Mouse (Mus musculus): ENCODE data around the gene Zfp663. TPM values are rescaled to one million over a fixed set of nuclear protein-coding genes. Genes with fewer than 3 reads are reported as not detected.

The Zfp663 gene
- total and polyA plus RNA-seq, 3 experiments = 0.18 TPM; not detected in 2

DNA sequence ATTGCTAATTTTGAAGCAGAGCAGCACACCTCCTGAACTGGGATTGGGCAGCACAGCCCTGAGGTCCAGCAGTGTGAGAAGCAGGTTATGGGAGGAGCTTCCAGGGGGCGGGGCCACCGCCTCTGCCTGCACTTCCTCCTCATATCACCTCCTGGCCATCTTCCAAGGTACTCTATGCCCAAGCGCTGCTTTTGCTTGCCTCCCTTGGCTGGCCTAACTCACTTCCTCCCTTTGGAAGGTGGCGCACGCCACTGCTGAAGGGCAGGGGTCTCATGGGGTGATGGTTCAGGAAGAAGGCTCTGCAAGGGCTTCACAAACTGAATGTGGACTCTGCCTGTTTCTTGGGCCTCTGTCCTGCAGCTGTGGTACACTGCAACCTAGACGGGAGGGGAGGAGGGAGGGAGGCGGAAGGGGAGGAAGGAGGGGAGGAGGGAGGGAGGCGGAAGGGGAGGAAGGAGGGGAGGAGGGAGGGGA lies 1.4 kb downstream of the Zfp663 start (continued):
- 0 out of 4 replicates have a peak, but pooled peaks of 1 of the 2 experiments have one; percentile 23 for TF ChIP-seq EP300 (IDR thresholded peaks at IDR 0.05; ENCODE audit: low read depth in 1 of 2, low read length in 2 of 2)
- no peak for TF ChIP-seq MAFK (IDR thresholded peaks at IDR 0.05; ENCODE audit: borderline replicate concordance, low read depth, low read length)
- no peak; a peak in 1 of 6 replicates for TF ChIP-seq CTCF (IDR thresholded peaks at IDR 0.05 in 2 of 3, conservative IDR thresholded peaks at IDR 0.05 in 1 of 3; ENCODE audit: control insufficient read depth in 1 of 3, insufficient read depth in 1 of 3, low read depth in 2 of 3, low read length in 3 of 3, poor library complexity in 1 of 3, severe bottlenecking in 1 of 3)
- TF ChIP-seq GATA1 (IDR thresholded peaks at IDR 0.05; ENCODE audit: low read depth, low read length) = peak; percentile 96
- no peak for TF ChIP-seq SIN3A (IDR thresholded peaks at IDR 0.05; ENCODE audit: low read length)
- TF ChIP-seq MAX (IDR thresholded peaks at IDR 0.05; ENCODE audit: low read length) = no peak
- no peak for TF ChIP-seq POLR2AphosphoS5 (IDR thresholded peaks at IDR 0.05; ENCODE audit: borderline replicate concordance, low read depth, low read length)
- TF ChIP-seq NRF1 (IDR thresholded peaks at IDR 0.05; ENCODE audit: insufficient read depth, low read depth, low read length, poor library complexity, severe bottlenecking) = no peak
- no peak for TF ChIP-seq JUND (IDR thresholded peaks at IDR 0.05; ENCODE audit: low read depth, low read length)
- TF ChIP-seq ZMIZ1 (IDR thresholded peaks at IDR 0.05; ENCODE audit: low read depth, low read length) = no peak
- no peak for TF ChIP-seq E2F4 (IDR thresholded peaks at IDR 0.05; ENCODE audit: borderline replicate concordance, low read depth, low read length)
- TF ChIP-seq CHD2 (IDR thresholded peaks at IDR 0.05; ENCODE audit: low read length) = no peak

DNA sequence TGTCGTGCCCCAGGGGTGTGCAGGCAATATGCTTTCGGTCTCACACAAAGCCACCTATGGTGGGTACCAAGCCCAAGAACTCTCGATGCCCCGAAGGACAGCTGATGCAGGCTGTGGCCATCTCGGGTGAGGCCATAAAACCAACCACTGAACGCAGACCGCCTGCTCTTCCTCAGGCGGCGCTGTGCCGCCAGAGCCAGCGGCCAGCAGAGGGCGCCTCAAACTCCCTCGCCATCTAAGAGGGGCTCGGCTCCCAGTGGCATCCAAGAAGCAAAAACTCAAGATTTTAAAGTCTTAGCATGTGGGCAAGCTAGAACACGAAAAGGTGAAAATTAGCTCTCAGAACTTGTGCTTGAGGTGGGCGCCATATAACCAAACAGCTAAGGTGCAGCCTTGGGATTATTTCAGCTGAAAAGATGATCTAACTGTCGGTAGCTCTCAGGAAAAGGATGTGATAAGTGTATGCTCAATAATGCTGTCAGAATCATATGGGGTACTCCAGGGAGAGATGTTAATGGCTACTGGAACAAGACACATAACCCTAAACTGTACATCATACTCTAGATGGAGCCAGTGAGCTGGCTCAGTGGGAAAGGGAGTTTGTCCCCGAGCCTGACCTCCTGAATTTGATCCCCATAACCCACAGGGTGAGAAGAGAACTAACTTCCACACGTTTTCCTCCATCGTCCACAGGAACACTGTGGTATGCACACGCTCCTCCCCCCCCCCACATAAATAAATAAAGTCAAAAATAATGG lies 4.0 kb downstream of the Zfp663 start:
- no peak for TF ChIP-seq ZMIZ1 (IDR thresholded peaks at IDR 0.05; ENCODE audit: low read depth, low read length)
- TF ChIP-seq ZC3H11A (IDR thresholded peaks at IDR 0.05; ENCODE audit: low read depth, low read length) = peak; percentile 38
- no peak for TF ChIP-seq MAZ (IDR thresholded peaks at IDR 0.05; ENCODE audit: low read depth, low read length)
- TF ChIP-seq RAD21 (IDR thresholded peaks at IDR 0.05; ENCODE audit: low read depth, low read length) = peak; percentile 53
- no peak for TF ChIP-seq USF2 (IDR thresholded peaks at IDR 0.05; ENCODE audit: borderline replicate concordance in 1 of 2, insufficient read depth in 1 of 2, low read depth in 1 of 2, low read length in 2 of 2)
- TF ChIP-seq SIN3A (IDR thresholded peaks at IDR 0.05; ENCODE audit: low read length) = no peak
- no peak for TF ChIP-seq GATA1 (IDR thresholded peaks at IDR 0.05; ENCODE audit: low read depth, low read length)
- no peak for TF ChIP-seq MAFK (IDR thresholded peaks at IDR 0.05; ENCODE audit: borderline replicate concordance, low read depth, low read length)
- no peak for TF ChIP-seq ELF1 (IDR thresholded peaks at IDR 0.05; ENCODE audit: low read depth, low read length)
- TF ChIP-seq CTCF (IDR thresholded peaks at IDR 0.05 in 2 of 3, conservative IDR thresholded peaks at IDR 0.05 in 1 of 3; ENCODE audit: control insufficient read depth in 1 of 3, insufficient read depth in 1 of 3, low read depth in 2 of 3, low read length in 3 of 3, poor library complexity in 1 of 3, severe bottlenecking in 1 of 3) = peak; percentile 47 to 92 (median 90)
- peak; percentile 71 for TF ChIP-seq SMC3 (IDR thresholded peaks at IDR 0.05; ENCODE audit: low read depth, low read length)
- Histone ChIP-seq H3K27ac (ENCODE audit: control insufficient read depth, low read depth, low read length) (no peak overlapping the region), H3K4me3 (ENCODE audit: control insufficient read depth in 1 of 2, insufficient read depth in 1 of 2, low read depth in 2 of 2, low read length in 2 of 2) (no peak overlapping the region), H3K36me3 (ENCODE audit: control insufficient read depth in 1 of 2, insufficient read depth in 2 of 2, low read length in 2 of 2) (peaks cover 0 to 3% of the 10 kb centered on the region in 2 experiments; a peak in 2 of 4 replicates), H3K9me3 (replicated peaks; ENCODE audit: insufficient read depth, low read length) (no peaks in the 10 kb centered on the region), H3K4me1 (ENCODE audit: control insufficient read depth in 1 of 2, insufficient read depth in 2 of 2, low read length in 2 of 2) (peaks cover 2 to 16% of the 10 kb centered on the region in 2 experiments), H3K9ac (ENCODE audit: control insufficient read depth, low read depth, low read length, poor library complexity, severe bottlenecking) (no peak overlapping the region), H3K27me3 (ENCODE audit: control insufficient read depth in 1 of 2, insufficient read depth in 2 of 2, low read length in 2 of 2) (no peaks in the 10 kb centered on the region), H3K79me2 (ENCODE audit: control insufficient read depth, insufficient read depth, low read length, poor library complexity) (no peaks in the 10 kb centered on the region)
- peak; percentile 57 for DNase-seq (ENCODE audit: low read depth, low spot score)

Data from MEL (cell line).